Mouse (Mus musculus) ES-Bruce4 (cell line): Measurements from ENCODE around the gene Pitpnm2. TPM values are rescaled to one million over a fixed set of nuclear protein-coding genes. Genes with fewer than 3 reads are reported as not detected.
"Not testable (repeated sequence)": the region's sequence is repeated elsewhere in the genome, so short reads cannot be mapped to it uniquely, and the experiment has no call there.

Experiments
- H3K27ac ChIP-seq: 2 replicates; pipeline ENCODE4 v1.5.1; 2012; ENCODE audit warnings: low read length, inconsistent platforms; ENCODE audit not compliant: insufficient read depth
- H3K27me3 ChIP-seq: 2 replicates; pipeline ENCODE4 v1.6.1; 2012; ENCODE audit warnings: mild to moderate bottlenecking, low read length, inconsistent platforms; ENCODE audit not compliant: control insufficient read depth, poor library complexity, insufficient read depth, severe bottlenecking
- H3K36me3 ChIP-seq: 2 replicates; pipeline ENCODE4 v1.6.1; 2012; ENCODE audit warnings: inconsistent platforms, mild to moderate bottlenecking, low read length, moderate library complexity; ENCODE audit not compliant: control insufficient read depth, poor library complexity, insufficient read depth, severe bottlenecking
- H3K4me1 ChIP-seq: one replicate; pipeline ENCODE4 v1.8.1; 2011; ENCODE audit warnings: low read length; ENCODE audit not compliant: control insufficient read depth, insufficient read depth
- H3K4me3 ChIP-seq: 2 replicates; pipeline ENCODE4 v1.5.1; 2011; ENCODE audit warnings: low read depth, mild to moderate bottlenecking, low read length
- H3K9ac ChIP-seq: 2 replicates; pipeline ENCODE4 v1.6.1; 2012; ENCODE audit warnings: low read depth, mild to moderate bottlenecking, inconsistent platforms; ENCODE audit not compliant: poor library complexity, severe bottlenecking
- H3K9me3 ChIP-seq: replicated peaks from 2 replicates; pipeline ENCODE4 v1.6.1; 2012; ENCODE audit warnings: mild to moderate bottlenecking, low read length, inconsistent platforms; ENCODE audit not compliant: control insufficient read depth, poor library complexity, insufficient read depth, severe bottlenecking
- CTCF ChIP-seq: IDR thresholded peaks from one replicate; pipeline ENCODE4 v1.8.1; 2011; ENCODE audit warnings: low read depth, low read length
- EP300 ChIP-seq: IDR thresholded peaks from 2 replicates; pipeline ENCODE4 v1.6.1; 2011; ENCODE audit warnings: low read depth, low read length; ENCODE audit not compliant: insufficient read depth
- POLR2A ChIP-seq: IDR thresholded peaks from one replicate; pipeline ENCODE4 v1.8.1; 2011; ENCODE audit warnings: low read length; ENCODE audit not compliant: insufficient read depth
- polyA plus RNA-seq: library from polyadenylated mRNA; stranded (reverse); fragments of >200 nt; gene quantifications from 2 replicates; pipeline ENCODE4 v1.2.4, GENCODE M21; 2011; ENCODE audit warnings: low read depth; ENCODE audit not compliant: missing spikeins, insufficient read depth, insufficient read length

Gene Pitpnm2
- polyA plus RNA-seq, 1 experiment: 13.1 TPM

- H3K4me1 ChIP-seq: no peaks in the 10 kb centered on the region
- H3K4me3 ChIP-seq: no peak overlapping the region
- H3K27me3 ChIP-seq: no peaks in the 10 kb centered on the region
- H3K27ac ChIP-seq: no peak overlapping the region
- no peak overlapping the region for H3K9ac ChIP-seq
- H3K9me3 ChIP-seq: no peaks in the 10 kb centered on the region
- TF ChIP-seq POLR2A (no peak), CTCF (no peak), EP300 (no peak)
- H3K36me3 ChIP-seq: no peaks in the 10 kb centered on the region
These were observed 27.9 kb downstream of the Pitpnm2 start for GRCm38 (mm10) chr5:124221736-124222040.

GRCm38 (mm10) chr5:124221037-124221735 is 28.4 kb downstream of the Pitpnm2 start:
- TF ChIP-seq EP300 (no peak), POLR2A (no peak), CTCF (no peak)
- no peaks in the 10 kb centered on the region for H3K4me1 ChIP-seq
- H3K9ac ChIP-seq: no peak overlapping the region
- no peak overlapping the region for H3K27ac ChIP-seq
- H3K36me3 ChIP-seq: no peaks in the 10 kb centered on the region
- H3K27me3 ChIP-seq: no peaks in the 10 kb centered on the region
- no peak overlapping the region for H3K4me3 ChIP-seq
- H3K9me3 ChIP-seq: no peaks in the 10 kb centered on the region

GRCm38 (mm10) chr5:124220551-124220950 is 29.0 kb downstream of the Pitpnm2 start:
- Histone ChIP-seq H3K4me3 (no peak overlapping the region), H3K27ac (no peak overlapping the region), H3K9ac (no peak overlapping the region), H3K9me3 (no peaks in the 10 kb centered on the region), H3K4me1 (no peaks in the 10 kb centered on the region), H3K36me3 (no peaks in the 10 kb centered on the region), H3K27me3 (no peaks in the 10 kb centered on the region)
- TF ChIP-seq EP300 (no peak), POLR2A (no peak), CTCF (no peak)

GRCm38 (mm10) chr5:124219431-124219830 is 30.1 kb downstream of the Pitpnm2 start:
- TF ChIP-seq CTCF (no peak), EP300 (no peak), POLR2A (no peak)
- no peak overlapping the region for H3K9ac ChIP-seq
- H3K36me3 ChIP-seq: no peaks in the 10 kb centered on the region
- H3K4me1 ChIP-seq: no peaks in the 10 kb centered on the region
- no peaks in the 10 kb centered on the region for H3K9me3 ChIP-seq
- H3K4me3 ChIP-seq: no peak overlapping the region
- no peak overlapping the region for H3K27ac ChIP-seq
- no peaks in the 10 kb centered on the region for H3K27me3 ChIP-seq

GRCm38 (mm10) chr5:124218986-124219385 is 30.6 kb downstream of the Pitpnm2 start:
- Histone ChIP-seq H3K4me1 (no peaks in the 10 kb centered on the region), H3K27ac (no peak overlapping the region), H3K27me3 (no peaks in the 10 kb centered on the region), H3K36me3 (no peaks in the 10 kb centered on the region), H3K9ac (no peak overlapping the region), H3K4me3 (no peak overlapping the region), H3K9me3 (no peaks in the 10 kb centered on the region)
- TF ChIP-seq CTCF: no peak

GRCm38 (mm10) chr5:124217566-124218249 is 31.9 kb downstream of the Pitpnm2 start:
- no peaks in the 10 kb centered on the region for H3K27me3 ChIP-seq
- no peak overlapping the region for H3K27ac ChIP-seq
- no peaks in the 10 kb centered on the region for H3K9me3 ChIP-seq
- no peaks in the 10 kb centered on the region for H3K4me1 ChIP-seq
- no peaks in the 10 kb centered on the region for H3K36me3 ChIP-seq
- TF ChIP-seq POLR2A: no peak
- no peak for TF ChIP-seq CTCF
- no peak for TF ChIP-seq EP300
- H3K4me3 ChIP-seq: no peak overlapping the region
- H3K9ac ChIP-seq: no peak overlapping the region

- not testable (repeated sequence) for H3K9ac ChIP-seq, H3K36me3 ChIP-seq, H3K9me3 ChIP-seq, H3K4me3 ChIP-seq, H3K27me3 ChIP-seq, H3K4me1 ChIP-seq, H3K27ac ChIP-seq
These were observed 32.5 kb downstream of the Pitpnm2 start for GRCm38 (mm10) chr5:124217092-124217491.
